Mouse (Mus musculus): ENCODE results near the gene Gm21974. TPM values are rescaled to one million over a fixed set of nuclear protein-coding genes. Genes with fewer than 3 reads are reported as not detected.
"Not testable (repeated sequence)": the region's sequence is repeated elsewhere in the genome, so short reads cannot be mapped to it uniquely, and the experiment has no call there.

Gene Gm21974
- polyA plus RNA-seq (2012; rRNA removed), result not detected in 2 replicates

GRCm38 (mm10) chr7:127895442-127895841 lies at the start of gene Gm21974, which contains the start of gene Vkorc1:
TSS of gene Gm21974 (minus strand) at chr7:127895454.
TSS of gene Vkorc1 (minus strand) at chr7:127895617.
- no peaks in the 10 kb centered on the region; the same call in 1 of the 2 replicates for H3K4me1 ChIP-seq (ENCODE audit: control insufficient read depth, insufficient read depth, low read length)
- H3K4me3 ChIP-seq (replicated peaks; ENCODE audit: extremely low read depth, low read depth, low read length), result peak within 1 kb of the TSS; percentile 78
- WGBS, result under 1% methylated on average over 26 of the region's 26 CpGs
- DNase-seq, result peak; percentile 92
- TF ChIP-seq CTCF (IDR thresholded peaks at IDR 0.05; ENCODE audit: insufficient read depth, low read length) (peak; percentile 29; the same call in 1 of the 2 replicates), POLR2A (IDR thresholded peaks at IDR 0.05; ENCODE audit: borderline replicate concordance, extremely low read depth, low read depth, low read length) (peak; percentile 73; the same call in 1 of the 2 replicates)

- no peak overlapping the region for H3K4me3 ChIP-seq (replicated peaks; ENCODE audit: extremely low read depth, low read depth, low read length)
- WGBS, result 16% methylated on average over 23 of the region's 23 CpGs
- H3K4me1 ChIP-seq (ENCODE audit: control insufficient read depth, insufficient read depth, low read length), result no peaks in the 10 kb centered on the region
- no peak for DNase-seq
- TF ChIP-seq CTCF (IDR thresholded peaks at IDR 0.05; ENCODE audit: insufficient read depth, low read length) (no peak), POLR2A (IDR thresholded peaks at IDR 0.05; ENCODE audit: borderline replicate concordance, extremely low read depth, low read depth, low read length) (no peak)
Observed at GRCm38 (mm10) chr7:127944614-127945013, 49.4 kb upstream of the Gm21974 start.

- DNase-seq; H3K4me3 ChIP-seq (replicated peaks; ENCODE audit: extremely low read depth, low read depth, low read length); H3K4me1 ChIP-seq (ENCODE audit: control insufficient read depth, insufficient read depth, low read length): not testable (repeated sequence)
- WGBS, result 53% methylated on average over 2 of the region's 2 CpGs
Observed at GRCm38 (mm10) chr7:127942097-127942496, 46.8 kb upstream of the Gm21974 start.

- Histone ChIP-seq H3K4me3 (replicated peaks; ENCODE audit: extremely low read depth, low read depth, low read length) (peak overlapping the region; percentile 60), H3K4me1 (ENCODE audit: control insufficient read depth, insufficient read depth, low read length) (0 out of 2 replicates have a peak, but pooled peaks cover 2% of the 10 kb centered on the region)
- no peak for DNase-seq
- WGBS, result 57% methylated on average over 18 of the region's 18 CpGs
- no peak for TF ChIP-seq POLR2A (IDR thresholded peaks at IDR 0.05; ENCODE audit: borderline replicate concordance, extremely low read depth, low read depth, low read length)
- TF ChIP-seq CTCF (IDR thresholded peaks at IDR 0.05; ENCODE audit: insufficient read depth, low read length), result no peak
Observed at GRCm38 (mm10) chr7:127936216-127936884, 41.1 kb upstream of the Gm21974 start.

GRCm38 (mm10) chr7:127935748-127936159 lies 40.5 kb upstream of the Gm21974 start:
- WGBS, result under 1% methylated on average over 38 of the region's 38 CpGs
- TF ChIP-seq CTCF (IDR thresholded peaks at IDR 0.05; ENCODE audit: insufficient read depth, low read length) (no peak), POLR2A (IDR thresholded peaks at IDR 0.05; ENCODE audit: borderline replicate concordance, extremely low read depth, low read depth, low read length) (no peak)
- 0 out of 2 replicates have a peak, but pooled peaks cover 2% of the 10 kb centered on the region for H3K4me1 ChIP-seq (ENCODE audit: control insufficient read depth, insufficient read depth, low read length)
- no peak for DNase-seq
- H3K4me3 ChIP-seq (replicated peaks; ENCODE audit: extremely low read depth, low read depth, low read length), result peak overlapping the region; percentile 60

- Histone ChIP-seq H3K4me3 (replicated peaks; ENCODE audit: extremely low read depth, low read depth, low read length) (peak overlapping the region; percentile 60), H3K4me1 (ENCODE audit: control insufficient read depth, insufficient read depth, low read length) (0 out of 2 replicates have a peak, but pooled peaks cover 2% of the 10 kb centered on the region)
- TF ChIP-seq CTCF (IDR thresholded peaks at IDR 0.05; ENCODE audit: insufficient read depth, low read length) (peak; percentile 51), POLR2A (IDR thresholded peaks at IDR 0.05; ENCODE audit: borderline replicate concordance, extremely low read depth, low read depth, low read length) (peak; percentile 68; the same call in 1 of the 2 replicates)
- DNase-seq, result peak; percentile 94
- 6% methylated on average over 32 of the region's 32 CpGs for WGBS
Observed at GRCm38 (mm10) chr7:127935028-127935722, 39.9 kb upstream of the Gm21974 start.

- WGBS, result 68% methylated on average over 5 of the region's 5 CpGs
- peak; percentile 25 for DNase-seq
- TF ChIP-seq POLR2A (IDR thresholded peaks at IDR 0.05; ENCODE audit: borderline replicate concordance, extremely low read depth, low read depth, low read length) (no peak), CTCF (IDR thresholded peaks at IDR 0.05; ENCODE audit: insufficient read depth, low read length) (no peak)
- Histone ChIP-seq H3K4me3 (replicated peaks; ENCODE audit: extremely low read depth, low read depth, low read length) (no peak overlapping the region), H3K4me1 (ENCODE audit: control insufficient read depth, insufficient read depth, low read length) (0 out of 2 replicates have a peak, but pooled peaks cover 2% of the 10 kb centered on the region)
Observed at GRCm38 (mm10) chr7:127934075-127934474, 38.8 kb upstream of the Gm21974 start.

GRCm38 (mm10) chr7:127932273-127933031 lies 37.2 kb upstream of the Gm21974 start:
- no peak overlapping the region for H3K4me3 ChIP-seq (replicated peaks; ENCODE audit: extremely low read depth, low read depth, low read length)
- H3K4me1 ChIP-seq (ENCODE audit: control insufficient read depth, insufficient read depth, low read length), result 0 out of 2 replicates have a peak, but pooled peaks cover 2% of the 10 kb centered on the region
- peak; percentile 77 for DNase-seq
- TF ChIP-seq CTCF (IDR thresholded peaks at IDR 0.05; ENCODE audit: insufficient read depth, low read length) (no peak), POLR2A (IDR thresholded peaks at IDR 0.05; ENCODE audit: borderline replicate concordance, extremely low read depth, low read depth, low read length) (no peak)
- WGBS, result 36% methylated on average over 13 of the region's 13 CpGs
